Mouse (Mus musculus) cerebellum, postnatal 14 days (tissue): ENCODE data around the gene Tenm2.

ENCODE experiments used
- DNase-seq, 2 experiments: peaks; one replicate each; pipeline ENCODE4 v3.0.0; 2021; ENCODE audit warnings: mixed read lengths in 2 of 2

Gene Tenm2

DNA sequence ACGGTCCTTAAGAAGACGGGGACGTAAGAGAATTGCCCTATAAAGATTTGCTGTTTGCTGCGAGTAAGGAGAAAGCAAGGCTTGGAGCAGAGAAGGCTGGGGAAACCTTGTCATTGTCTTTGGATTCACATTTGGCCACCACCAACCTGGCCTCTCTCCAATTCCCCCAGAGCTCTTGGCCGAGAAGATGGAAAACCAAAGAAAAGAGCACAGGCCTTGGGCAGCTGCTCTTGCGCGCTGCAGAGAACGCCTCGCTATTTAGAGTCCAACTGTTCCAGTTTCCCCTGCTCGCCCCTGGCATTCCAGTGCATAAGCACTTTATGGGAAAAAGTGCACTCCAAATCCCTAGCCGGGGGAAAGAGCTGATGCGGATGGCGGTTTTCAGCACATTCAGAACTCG, 1139.5 kb downstream of the Tenm2 start:
- peak; percentile 82 to 84 for DNase-seq

DNA sequence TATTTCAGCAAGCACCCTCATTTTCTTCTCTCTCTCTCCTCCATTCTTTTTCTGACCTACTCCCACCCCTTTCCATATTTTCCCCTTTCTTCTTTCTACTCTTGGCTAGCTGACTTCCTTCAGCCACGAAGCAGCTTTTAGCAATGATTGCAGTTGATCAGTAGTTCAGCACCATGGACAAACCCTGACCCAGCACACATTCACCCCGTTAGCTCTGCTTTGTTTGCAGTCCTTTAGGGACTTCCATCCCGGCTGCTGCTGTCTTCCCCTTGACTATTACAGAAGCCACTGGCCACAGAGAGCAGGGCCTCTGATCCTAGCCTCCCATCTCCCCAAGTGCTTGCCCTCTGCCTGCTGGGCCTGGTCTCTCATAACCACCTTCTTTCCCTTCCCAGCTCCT, 1145.6 kb downstream of the Tenm2 start:
- DNase-seq: no peak

DNA sequence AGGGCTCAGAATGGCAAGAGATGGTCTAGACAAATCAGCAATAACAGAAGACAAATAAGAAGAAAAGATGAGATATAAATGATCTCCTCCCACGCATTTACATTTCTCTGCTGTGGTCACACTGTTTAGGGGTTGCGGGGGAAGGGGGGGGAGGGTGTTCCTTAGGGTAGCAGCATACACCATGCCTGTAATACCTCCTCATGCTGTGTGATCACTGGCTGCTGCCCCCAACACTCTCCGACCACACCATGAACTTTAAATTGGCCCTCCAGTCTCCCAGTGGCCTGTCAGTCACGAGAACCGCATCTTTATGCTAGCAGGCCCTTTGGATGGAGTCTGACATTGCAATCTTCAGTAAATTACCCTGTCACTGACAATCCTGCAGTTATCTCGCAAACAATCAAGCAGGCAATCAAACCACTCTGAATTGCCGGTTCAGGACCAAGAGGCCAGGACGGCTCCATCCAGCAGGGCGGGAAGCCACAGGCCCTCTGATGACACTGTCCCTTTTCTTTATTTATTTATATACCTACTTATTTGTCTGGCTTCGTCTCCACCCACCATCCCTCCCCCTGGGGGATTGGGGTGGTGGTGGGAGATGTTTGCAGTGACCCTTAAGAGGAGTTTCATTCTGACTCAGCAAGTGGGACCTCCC, 1154.2 kb downstream of the Tenm2 start:
- no peak for DNase-seq

DNA sequence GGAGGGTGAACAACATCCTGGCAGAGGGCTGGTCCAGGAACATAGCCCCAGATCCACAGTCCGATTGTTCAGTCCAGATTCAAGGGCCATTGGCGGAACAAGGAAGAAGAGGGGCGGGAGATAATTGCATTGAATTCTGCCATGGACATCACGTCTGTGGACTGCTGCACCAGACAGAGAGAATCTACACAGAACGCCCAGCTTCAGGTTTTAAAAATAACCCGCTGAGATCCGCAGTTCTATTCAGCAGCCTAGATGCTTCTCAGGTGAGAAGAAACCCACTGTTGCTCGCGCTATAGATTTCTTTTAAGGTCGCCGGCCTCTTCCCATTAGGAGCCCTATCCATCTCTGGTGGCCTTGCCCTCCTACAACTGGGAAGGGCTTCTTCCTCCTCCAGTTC, 1155.0 kb downstream of the Tenm2 start:
- no peak for DNase-seq

DNA sequence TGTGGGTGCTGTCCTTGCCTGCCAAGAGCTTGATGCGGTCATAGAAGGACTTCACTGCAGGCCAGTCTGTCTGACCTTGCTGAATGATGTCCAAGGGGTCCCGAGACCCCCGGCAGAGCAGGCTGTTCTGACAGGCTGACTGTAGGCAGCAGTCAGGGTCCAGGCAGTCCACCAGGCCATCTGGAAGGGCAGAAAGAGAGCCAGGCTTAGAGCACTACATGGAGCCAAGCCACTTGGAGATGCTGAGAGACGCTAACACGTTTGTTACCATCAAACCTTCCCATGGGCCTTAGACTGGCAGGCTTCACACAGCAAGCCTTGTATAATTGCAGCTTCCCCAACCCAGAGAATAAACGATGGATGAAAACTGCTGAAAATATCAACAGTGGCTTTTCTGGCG, 1157.4 kb downstream of the Tenm2 start:
- DNase-seq: peak; percentile 69 to 79

DNA sequence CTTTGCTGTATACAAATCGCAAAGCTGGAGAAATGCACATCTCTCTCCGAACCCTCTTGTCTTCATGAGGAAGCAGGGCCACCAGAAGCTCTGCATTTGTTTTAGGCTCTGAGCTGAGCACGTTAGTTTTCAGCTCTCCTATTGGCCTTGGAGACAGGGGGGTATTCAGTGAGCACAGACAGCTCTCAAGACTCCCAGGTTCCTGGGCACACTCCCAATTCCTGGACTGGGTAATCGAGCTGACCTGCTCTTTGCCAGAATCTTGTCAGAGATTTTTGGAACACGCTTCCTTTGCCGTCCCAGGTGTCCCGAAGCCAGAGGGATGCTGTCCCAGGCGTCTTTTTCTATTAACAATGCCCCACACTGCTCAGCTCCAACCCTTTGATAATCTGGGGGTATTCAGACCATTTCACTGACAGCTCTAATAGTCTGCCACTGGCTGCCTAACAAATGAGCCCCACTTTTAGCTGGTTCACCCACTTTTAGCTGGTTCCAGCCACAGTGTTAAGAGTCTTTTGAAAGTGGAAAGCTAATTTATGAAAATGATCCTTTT, 1161.7 kb downstream of the Tenm2 start:
- DNase-seq: peak; percentile 91 to 93

DNA sequence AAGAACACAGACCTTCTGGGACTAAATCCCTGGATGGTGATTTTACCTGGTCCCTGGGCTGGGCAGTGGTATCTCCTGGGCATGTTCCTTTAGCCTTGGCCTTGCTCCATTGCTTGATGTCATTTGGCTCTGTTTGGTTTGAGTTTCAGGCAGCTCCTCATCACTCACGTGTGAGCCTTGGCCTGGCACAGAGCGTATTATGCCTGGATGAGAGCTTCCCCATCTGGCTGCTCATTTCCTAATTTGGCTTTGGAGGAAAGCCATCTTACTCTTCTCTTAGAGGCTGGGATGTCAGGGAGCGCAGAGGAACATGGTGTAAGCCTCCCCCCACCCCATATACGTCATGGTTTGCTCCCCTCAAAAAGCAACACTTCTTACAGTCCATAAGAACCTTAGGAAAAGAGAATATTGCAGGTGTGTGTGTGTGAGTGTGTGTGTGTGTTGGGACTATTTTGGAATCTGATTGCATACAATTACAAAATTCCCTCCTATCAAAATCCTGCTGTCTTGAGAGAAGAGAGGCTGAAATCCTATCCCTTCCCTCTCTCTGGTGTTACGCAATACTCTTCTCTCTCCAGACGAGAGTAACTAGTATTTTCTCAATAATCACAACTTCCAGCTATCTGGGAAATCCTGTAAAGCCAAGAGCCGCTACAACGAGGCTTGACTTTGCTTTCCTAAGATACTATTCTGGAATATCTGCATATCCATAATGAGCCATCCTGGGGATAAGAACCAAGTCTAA, 1162.5 kb downstream of the Tenm2 start:
- peak; percentile 94 to 95 for DNase-seq

DNA sequence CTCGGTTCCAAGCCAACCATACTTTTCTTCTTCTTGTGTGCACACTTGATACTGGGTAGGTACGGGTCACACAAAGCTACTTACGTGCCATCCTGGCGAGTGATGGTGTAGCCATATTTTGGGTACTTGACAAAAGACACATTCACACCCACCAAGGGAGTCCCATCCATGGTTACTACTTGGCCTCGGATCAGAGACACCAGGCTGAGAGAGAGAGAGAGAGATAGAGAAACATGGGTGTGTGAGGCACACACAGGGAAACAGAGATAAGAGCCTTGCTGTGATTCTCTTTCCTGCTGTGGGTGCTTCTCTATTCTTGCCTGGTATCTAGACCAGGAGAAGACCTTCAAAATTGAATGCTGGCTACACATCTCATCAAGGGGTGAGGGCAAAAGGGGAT, 1163.1 kb downstream of the Tenm2 start:
- peak in 1 of 2 experiments; percentile 33 for DNase-seq

DNA sequence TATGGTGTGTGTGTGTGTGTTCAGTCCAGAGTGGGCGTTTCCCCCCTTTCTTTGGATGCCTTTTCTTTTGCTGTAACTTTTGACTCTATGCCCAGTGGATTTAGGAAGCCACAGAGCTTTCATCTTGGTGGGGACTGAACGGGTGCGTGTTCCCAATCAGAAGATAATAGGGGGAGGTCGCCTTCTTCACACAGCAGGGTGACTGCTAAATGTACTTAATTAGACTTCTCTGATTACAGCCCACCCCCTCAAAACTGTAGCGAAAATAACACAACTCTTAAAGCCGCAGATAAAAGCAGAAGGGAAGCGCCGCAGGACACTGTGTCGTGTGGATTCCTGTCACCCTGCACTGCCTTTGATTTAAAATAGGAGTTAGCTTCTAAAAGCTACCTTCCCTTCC, 1163.7 kb downstream of the Tenm2 start:
- DNase-seq: no peak

DNA sequence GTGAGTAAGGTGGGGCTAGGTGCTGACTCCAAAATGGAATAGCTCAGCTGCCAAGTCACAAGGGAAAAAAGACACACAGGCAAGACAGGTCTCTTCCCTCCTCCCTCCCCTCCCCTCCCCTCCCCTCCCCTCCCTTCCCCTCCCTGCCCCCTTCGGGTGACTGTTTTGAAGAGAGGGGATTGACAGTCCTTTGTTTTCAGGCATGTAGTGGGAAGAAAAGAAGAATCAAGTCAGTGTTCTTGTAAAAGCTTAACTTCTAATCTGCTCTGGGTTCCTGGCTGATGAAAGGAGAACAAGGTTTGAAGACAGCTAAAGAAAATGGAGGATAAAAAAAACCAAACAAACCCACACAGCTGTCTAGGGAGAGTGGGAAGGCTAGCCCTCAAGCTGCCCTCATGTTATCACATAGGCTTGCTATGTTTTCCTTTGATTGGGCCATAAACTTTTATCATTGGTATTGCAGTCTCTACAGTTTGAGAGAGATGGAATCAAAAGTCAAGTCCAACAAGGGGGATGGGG, 1176.4 kb downstream of the Tenm2 start:
- DNase-seq: no peak

DNA sequence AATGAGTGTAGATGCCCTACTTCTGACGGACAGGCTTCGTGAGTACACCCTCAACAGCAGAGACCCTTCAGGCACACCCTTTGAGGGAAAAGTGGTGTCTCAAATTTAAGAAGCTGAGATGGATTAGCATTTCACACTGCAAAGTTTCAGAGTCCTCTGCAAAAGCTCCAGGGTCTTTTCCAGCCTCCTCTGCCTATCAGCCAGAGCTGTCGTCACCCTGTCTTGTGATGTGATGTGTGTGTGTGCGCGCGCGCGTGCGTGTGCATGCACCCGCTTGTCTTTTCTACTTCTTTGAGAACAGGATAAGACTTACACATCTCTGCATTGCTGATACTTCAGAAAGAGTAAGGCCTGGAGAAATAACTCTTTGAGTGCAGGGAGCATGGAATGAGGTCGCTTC, 1179.2 kb downstream of the Tenm2 start:
- DNase-seq: no peak

DNA sequence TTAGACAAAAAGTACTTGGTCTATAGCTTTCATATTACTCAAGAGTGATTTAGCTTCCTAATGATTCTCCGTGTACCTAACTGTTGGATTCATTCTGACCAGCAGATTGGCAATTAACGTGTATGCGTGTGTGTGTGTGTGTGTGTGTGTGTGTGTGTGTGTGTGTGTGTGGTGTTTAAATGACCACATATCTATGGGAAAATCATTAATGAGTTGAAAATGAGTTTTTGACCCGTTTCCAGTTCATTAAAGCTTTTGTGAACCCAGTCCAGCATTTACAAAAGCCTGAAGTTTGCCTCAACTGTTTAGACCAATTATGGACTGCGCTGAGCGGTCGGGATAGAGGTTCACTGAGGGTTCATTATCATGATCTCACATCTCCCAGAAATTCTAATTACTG, 1181.4 kb downstream of the Tenm2 start:
- no peak for DNase-seq

DNA sequence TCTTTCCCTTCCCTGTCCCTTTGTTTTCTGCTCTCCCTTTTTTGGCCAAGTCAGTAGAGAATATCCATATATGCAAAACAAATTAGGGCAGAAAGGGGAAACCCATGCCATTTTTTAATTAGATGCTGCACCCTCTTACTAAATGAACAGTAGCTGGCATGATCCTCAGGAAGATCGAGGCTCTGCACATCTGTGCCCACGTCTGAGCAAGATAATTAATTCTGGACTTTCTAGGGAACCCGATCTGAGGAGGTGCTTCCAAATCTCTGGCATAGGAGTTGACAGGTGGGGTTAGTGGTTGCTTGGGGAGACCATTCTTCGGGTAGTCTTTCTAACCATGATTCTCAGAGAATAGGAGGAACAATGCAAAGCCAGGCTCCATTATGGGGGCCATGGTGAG, 1182.3 kb downstream of the Tenm2 start:
- DNase-seq: no peak

DNA sequence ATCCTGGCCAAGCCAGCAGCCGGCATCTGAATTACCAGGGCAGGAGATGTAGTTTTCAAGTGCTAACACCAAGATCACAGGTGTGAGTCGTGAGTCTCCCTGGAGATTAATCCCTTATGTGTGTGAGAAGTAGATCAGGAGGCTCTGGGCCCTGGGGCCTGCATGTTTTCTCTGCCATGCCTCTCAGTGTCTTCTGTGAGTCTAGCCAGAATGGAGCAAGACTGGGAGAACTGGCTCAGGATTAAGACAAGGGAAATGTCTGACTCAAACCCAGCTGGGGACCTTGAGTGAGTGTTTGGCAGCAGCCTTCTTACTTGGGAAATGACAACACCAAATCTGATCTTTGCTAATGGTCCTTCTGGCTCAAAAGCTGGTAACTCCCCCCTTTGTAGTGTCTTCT, 1183.2 kb downstream of the Tenm2 start:
- no peak for DNase-seq

DNA sequence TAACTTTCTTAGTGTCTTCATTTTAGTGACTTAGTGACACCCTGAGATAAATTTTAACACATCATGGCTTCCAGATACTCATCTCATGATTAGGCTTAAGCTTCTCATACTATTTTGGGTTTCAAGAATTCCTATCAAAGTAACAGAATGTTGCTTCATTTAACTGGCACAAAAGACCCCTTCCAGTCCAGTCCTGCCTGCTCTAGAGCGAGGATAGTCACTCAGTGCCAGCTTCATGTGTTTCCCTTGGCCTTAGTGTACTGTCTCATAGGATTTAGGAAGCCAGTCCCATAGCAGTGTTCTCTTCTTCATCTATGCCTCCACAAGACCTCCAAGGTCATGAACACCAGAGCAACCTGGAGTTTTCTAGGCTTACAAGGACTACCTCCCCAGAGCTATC, 1183.7 kb downstream of the Tenm2 start:
- DNase-seq: no peak

DNA sequence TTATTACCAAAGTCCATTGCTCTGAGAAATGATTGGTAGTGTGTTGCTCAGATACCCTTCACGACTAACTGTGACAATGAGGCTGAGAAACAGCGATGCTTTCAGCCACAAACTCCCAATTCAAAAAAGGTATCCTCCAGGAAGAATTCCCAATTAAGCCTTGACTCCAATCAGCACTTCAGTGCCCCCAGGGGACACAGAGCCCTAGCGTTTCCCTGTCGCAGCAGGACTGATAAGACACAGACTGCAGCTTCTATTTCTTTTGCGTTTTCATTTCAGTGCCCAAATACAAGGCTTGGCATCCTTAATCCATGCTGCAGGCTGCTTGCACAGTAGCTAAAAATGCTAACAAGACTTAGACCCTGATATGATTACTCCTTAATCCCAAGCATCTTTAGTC, 1186.2 kb downstream of the Tenm2 start:
- no peak for DNase-seq

DNA sequence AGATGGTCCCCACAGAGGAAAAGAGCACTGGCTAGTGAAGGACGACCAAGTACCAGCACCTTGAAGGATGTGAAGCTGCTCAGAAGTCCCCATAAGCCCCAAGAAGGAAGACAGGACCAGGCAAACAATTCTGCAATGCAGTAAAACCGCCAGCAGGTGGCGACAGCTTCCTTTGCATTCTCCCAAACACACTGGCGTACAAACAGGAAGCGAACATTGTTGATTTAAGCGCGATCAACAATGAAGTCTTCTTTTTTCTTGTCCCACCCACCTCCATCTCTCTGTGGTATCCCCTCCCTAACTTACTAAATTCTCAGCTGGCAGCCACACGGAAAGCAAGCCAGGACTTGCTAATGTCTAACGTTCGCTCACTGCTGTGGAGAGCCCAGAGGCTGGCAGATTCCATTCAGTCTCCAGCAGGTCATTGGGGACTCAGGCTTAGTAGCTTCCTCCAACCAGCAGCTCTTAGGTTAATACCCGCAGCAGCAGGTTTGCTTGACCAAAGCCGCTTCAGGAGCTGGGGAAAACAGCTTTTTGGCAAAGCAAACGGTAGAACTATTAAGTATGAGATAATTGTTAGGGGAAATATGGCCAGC, 1190.0 kb downstream of the Tenm2 start:
- peak; percentile 88 for DNase-seq

DNA sequence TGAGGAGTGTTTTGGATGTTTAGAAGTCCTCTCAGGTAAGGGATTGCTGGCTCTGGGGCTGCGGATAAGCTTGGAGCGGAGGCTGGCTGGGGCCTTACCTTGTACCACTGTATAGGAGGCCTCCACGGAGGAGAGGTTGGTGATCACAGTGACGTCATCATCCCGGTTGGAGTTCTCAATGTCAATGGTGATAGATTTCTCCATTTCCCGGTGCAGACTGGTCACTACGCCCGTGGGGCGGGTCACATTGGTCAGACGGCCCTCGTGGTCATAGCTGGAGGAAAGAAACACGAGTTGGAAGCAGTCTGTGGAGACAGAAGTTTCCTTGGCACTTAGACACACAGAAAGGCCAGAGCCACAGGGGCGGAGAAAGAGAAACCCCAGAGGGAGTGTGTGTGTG, 1194.4 kb downstream of the Tenm2 start:
- no peak for DNase-seq

DNA sequence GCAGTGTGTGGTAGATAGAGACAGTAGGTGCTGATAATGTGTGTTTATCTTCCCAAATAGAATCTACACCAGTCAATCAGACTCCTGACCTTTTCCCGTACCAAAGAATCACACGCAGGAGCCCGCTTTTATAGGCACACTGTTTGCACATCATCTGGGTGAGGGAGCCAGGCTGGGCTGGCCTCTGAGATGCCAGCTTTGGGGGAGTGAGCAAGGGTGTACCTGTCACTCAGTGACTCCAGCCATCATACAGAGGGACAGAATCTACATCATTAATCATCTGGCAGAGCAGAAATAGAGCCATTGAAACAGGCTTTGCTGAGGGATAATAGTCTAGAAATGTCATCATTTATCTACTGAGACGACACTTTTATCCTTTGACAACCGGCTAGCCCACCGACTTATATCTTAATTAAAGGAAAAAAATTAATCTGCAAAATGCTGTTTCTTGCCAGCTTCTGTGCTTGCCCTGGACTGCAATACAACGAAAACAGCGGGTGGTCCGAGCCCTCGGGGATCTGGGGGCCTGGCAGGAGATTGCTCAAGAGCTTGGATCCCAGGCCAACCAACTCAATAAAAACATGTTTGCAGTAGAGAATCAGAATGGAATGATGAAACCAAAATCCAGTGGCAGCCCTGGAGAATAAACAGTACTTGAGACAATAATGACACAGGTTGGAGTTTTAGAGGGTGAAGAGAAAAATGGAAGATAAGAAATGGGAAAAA, 1195.1 kb downstream of the Tenm2 start:
- peak; percentile 26 to 45 for DNase-seq

DNA sequence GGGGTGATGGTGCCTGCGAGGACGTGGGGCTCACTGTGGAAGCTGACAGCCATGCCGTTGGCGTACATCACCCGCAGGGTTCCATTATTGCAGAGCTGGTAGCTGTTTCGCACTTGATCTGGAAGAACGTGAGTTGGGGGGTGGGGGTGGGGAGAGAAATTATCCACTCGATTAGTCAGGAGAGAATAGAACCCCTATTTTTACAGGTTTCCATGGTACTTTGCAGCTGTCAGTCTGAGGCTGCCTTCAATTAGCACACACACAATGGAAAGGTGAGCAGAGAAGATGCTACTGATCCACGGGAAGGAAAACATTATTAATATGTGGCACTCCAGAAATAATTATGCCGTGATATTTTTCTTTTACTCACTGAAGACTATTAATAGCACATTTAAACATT, 1195.9 kb downstream of the Tenm2 start:
- no peak for DNase-seq

DNA sequence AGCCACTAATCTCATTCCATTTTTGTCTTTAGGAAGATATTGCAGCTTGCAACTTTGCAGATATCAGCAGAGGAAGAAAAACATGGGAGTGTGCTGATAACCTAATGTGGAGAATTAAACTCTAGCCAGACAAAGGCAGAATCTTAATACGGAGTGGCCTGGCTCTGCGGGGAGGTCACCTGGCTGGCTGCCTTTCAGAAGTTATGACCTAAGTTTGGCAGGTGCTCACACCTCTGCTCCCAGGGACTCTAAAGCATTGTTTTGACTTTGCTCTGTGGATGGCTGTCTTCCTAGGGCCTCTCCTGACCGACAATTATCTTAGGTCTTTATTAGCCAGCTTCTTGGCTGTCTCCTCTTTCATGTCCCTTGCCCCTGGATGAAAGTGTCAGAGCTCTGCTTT, 1197.4 kb downstream of the Tenm2 start:
- no peak for DNase-seq

DNA sequence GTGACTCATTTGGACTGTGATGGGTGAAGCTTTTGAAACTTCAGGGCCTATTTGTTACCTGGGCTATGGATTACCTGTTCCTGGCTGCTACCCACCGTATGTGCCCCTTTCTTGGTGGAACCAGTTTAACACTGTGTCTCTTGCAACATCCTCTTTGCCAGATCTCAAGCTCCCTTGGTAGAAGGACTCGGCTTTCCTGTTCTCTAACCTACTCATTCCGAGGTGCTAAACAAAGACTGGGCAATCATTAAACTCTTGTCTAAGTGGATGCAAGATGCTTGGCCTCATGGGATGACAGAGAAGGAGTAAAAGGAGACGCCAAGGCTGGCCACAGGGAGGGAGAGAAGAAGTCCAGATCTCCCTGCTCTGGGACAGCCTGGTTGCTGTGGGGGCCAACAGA, 1198.5 kb downstream of the Tenm2 start:
- DNase-seq: no peak

DNA sequence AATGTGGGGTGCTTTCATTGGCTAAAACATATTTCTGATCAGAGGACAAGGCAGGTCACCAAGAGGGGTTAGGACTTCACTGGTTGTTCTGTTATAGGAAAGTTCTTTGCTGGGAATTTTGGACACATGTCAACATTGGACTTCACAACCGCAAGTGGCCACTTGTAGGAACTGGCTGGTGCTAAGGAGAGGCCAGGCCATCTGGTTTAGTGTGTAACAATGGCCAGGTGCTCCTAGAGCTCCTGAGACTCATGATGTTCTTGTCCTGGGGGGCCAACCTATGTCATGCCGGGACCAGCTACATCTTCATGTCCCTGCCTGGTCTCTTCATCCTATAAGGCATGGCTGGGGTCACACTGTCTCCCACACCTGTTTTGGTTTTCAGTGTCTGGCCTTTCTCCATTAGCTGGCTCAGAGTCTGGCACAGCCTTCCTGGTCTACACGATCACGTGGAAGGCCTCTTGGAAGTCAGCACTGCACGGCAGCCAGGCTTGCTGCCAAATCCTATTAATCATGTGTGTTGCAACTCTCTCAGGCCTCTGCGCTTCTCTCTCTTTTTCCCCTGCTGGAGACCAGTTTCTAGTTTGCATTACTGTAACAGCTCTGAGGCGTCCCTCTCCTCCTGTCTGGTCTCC, 1199.6 kb downstream of the Tenm2 start:
- peak; percentile 88 to 92 for DNase-seq
